Mouse (Mus musculus): ENCODE measurements at regions not wholly inside any gene's neighbourhood (a gene's known extent, or its start where the extent isn't known, plus 50 kb on each side); places are given as distances from the start of the nearest gene placed in this dataset.

- no peak overlapping the region for H3K4me3 ChIP-seq
- 27% methylated on average over 2 of the region's 2 CpGs for WGBS
- ATAC-seq (ENCODE audit: low FRiP score, low read depth) = no peak
- H3K4me2 ChIP-seq = no peak overlapping the region
- H3K9me3 ChIP-seq = no peaks in the 10 kb centered on the region
- H3K36me3 ChIP-seq = no peaks in the 10 kb centered on the region
- no peak overlapping the region for H3K27ac ChIP-seq (replicated peaks)
- H3K4me1 ChIP-seq (replicated peaks) = peaks cover 6% of the 10 kb centered on the region; the same call in 1 of the 2 replicates
- H3K27me3 ChIP-seq = no peaks in the 10 kb centered on the region
- H3K9ac ChIP-seq = no peak overlapping the region
Measured at GRCm38 (mm10) chr3:50845311-50845710, 378.9 kb upstream of the Noct start.

- 68% methylated on average over 3 of the region's 3 CpGs for WGBS
- Histone ChIP-seq H3K9me3 (no peaks in the 10 kb centered on the region), H3K4me3 (no peak overlapping the region), H3K9ac (no peak overlapping the region), H3K27ac (replicated peaks) (no peak overlapping the region), H3K4me1 (replicated peaks) (peaks cover 6% of the 10 kb centered on the region; the same call in 1 of the 2 replicates), H3K27me3 (no peaks in the 10 kb centered on the region), H3K36me3 (no peaks in the 10 kb centered on the region), H3K4me2 (no peak overlapping the region)
- ATAC-seq (ENCODE audit: low FRiP score, low read depth) = no peak
Measured at GRCm38 (mm10) chr3:50848528-50848927, 375.7 kb upstream of the Noct start.

- no peak overlapping the region for H3K27ac ChIP-seq (replicated peaks)
- no peak for ATAC-seq (ENCODE audit: low FRiP score, low read depth)
- no peak overlapping the region for H3K9ac ChIP-seq
- no peak overlapping the region for H3K4me3 ChIP-seq
- H3K36me3 ChIP-seq = no peaks in the 10 kb centered on the region
- no peaks in the 10 kb centered on the region for H3K4me1 ChIP-seq (replicated peaks)
- H3K4me2 ChIP-seq = no peak overlapping the region
- WGBS = 59% methylated on average over 5 of the region's 5 CpGs
- no peaks in the 10 kb centered on the region for H3K27me3 ChIP-seq
- H3K9me3 ChIP-seq = no peaks in the 10 kb centered on the region
Measured at GRCm38 (mm10) chr3:50851083-50851637, 373.1 kb upstream of the Noct start.

GRCm38 (mm10) chr3:50867105-50867504, 357.1 kb upstream of the Noct start:
- Histone ChIP-seq H3K4me2 (no peak overlapping the region), H3K27me3 (no peaks in the 10 kb centered on the region), H3K4me1 (replicated peaks) (no peaks in the 10 kb centered on the region), H3K9ac (no peak overlapping the region), H3K27ac (replicated peaks) (no peak overlapping the region), H3K9me3 (no peaks in the 10 kb centered on the region), H3K4me3 (no peak overlapping the region), H3K36me3 (no peaks in the 10 kb centered on the region)
- WGBS = 94% methylated on average over 1 of the region's 1 CpGs
- ATAC-seq (ENCODE audit: low FRiP score, low read depth) = no peak

- H3K27ac ChIP-seq (replicated peaks) = no peak overlapping the region
- no peaks in the 10 kb centered on the region for H3K4me1 ChIP-seq (replicated peaks)
- no peaks in the 10 kb centered on the region for H3K27me3 ChIP-seq
- no peaks in the 10 kb centered on the region for H3K36me3 ChIP-seq
- no peaks in the 10 kb centered on the region for H3K9me3 ChIP-seq
- 97% methylated on average over 3 of the region's 3 CpGs for WGBS
- H3K4me3 ChIP-seq = no peak overlapping the region
- no peak for ATAC-seq (ENCODE audit: low FRiP score, low read depth)
- no peak overlapping the region for H3K9ac ChIP-seq
- no peak overlapping the region for H3K4me2 ChIP-seq
Measured at GRCm38 (mm10) chr3:50869211-50869610, 355.0 kb upstream of the Noct start.

- no peak overlapping the region for H3K4me2 ChIP-seq
- no peak for ATAC-seq (ENCODE audit: low FRiP score, low read depth)
- 58% methylated on average over 4 of the region's 4 CpGs for WGBS
- H3K27me3 ChIP-seq = no peaks in the 10 kb centered on the region
- H3K9ac ChIP-seq = no peak overlapping the region
- no peaks in the 10 kb centered on the region for H3K36me3 ChIP-seq
- peaks cover 8% of the 10 kb centered on the region for H3K4me1 ChIP-seq (replicated peaks)
- no peak overlapping the region for H3K27ac ChIP-seq (replicated peaks)
- no peaks in the 10 kb centered on the region for H3K9me3 ChIP-seq
- no peak overlapping the region for H3K4me3 ChIP-seq
Measured at GRCm38 (mm10) chr3:50879050-50879449, 345.2 kb upstream of the Noct start.

GRCm38 (mm10) chr3:50879595-50879994, 344.7 kb upstream of the Noct start:
- Histone ChIP-seq H3K4me2 (no peak overlapping the region), H3K4me1 (replicated peaks) (peaks cover 8% of the 10 kb centered on the region), H3K27me3 (no peaks in the 10 kb centered on the region), H3K36me3 (no peaks in the 10 kb centered on the region), H3K9me3 (no peaks in the 10 kb centered on the region), H3K27ac (replicated peaks) (no peak overlapping the region), H3K9ac (no peak overlapping the region), H3K4me3 (no peak overlapping the region)
- WGBS = 83% methylated on average over 8 of the region's 8 CpGs
- ATAC-seq (ENCODE audit: low FRiP score, low read depth) = no peak

GRCm38 (mm10) chr3:50881437-50882248, 342.6 kb upstream of the Noct start:
- H3K36me3 ChIP-seq = no peaks in the 10 kb centered on the region
- peaks cover 8% of the 10 kb centered on the region for H3K4me1 ChIP-seq (replicated peaks)
- ATAC-seq (ENCODE audit: low FRiP score, low read depth) = peak; percentile 57
- H3K9me3 ChIP-seq = no peaks in the 10 kb centered on the region
- WGBS = 7% methylated on average over 9 of the region's 9 CpGs
- H3K9ac ChIP-seq = no peak overlapping the region
- H3K4me3 ChIP-seq = no peak overlapping the region
- peak overlapping the region; percentile 71 for H3K27ac ChIP-seq (replicated peaks)
- no peaks in the 10 kb centered on the region for H3K27me3 ChIP-seq
- no peak overlapping the region for H3K4me2 ChIP-seq

GRCm38 (mm10) chr3:50882249-50882733, 342.0 kb upstream of the Noct start:
- H3K4me1 ChIP-seq (replicated peaks) = peaks cover 14% of the 10 kb centered on the region
- H3K36me3 ChIP-seq = no peaks in the 10 kb centered on the region
- no peak overlapping the region for H3K9ac ChIP-seq
- H3K27me3 ChIP-seq = no peaks in the 10 kb centered on the region
- H3K27ac ChIP-seq (replicated peaks) = peak overlapping the region; percentile 71; the same call in 1 of the 2 replicates
- no peak overlapping the region for H3K4me2 ChIP-seq
- H3K9me3 ChIP-seq = no peaks in the 10 kb centered on the region
- 12% methylated on average over 8 of the region's 8 CpGs for WGBS
- ATAC-seq (ENCODE audit: low FRiP score, low read depth) = peak; percentile 75
- H3K4me3 ChIP-seq = no peak overlapping the region

GRCm38 (mm10) chr3:50886336-50886735, 337.9 kb upstream of the Noct start:
- no peak overlapping the region for H3K9ac ChIP-seq
- peaks cover 12% of the 10 kb centered on the region for H3K4me1 ChIP-seq (replicated peaks)
- no peaks in the 10 kb centered on the region for H3K9me3 ChIP-seq
- H3K27ac ChIP-seq (replicated peaks) = peak overlapping the region; percentile 32; the same call in 1 of the 2 replicates
- no peaks in the 10 kb centered on the region for H3K36me3 ChIP-seq
- no peak for ATAC-seq (ENCODE audit: low FRiP score, low read depth)
- no peaks in the 10 kb centered on the region for H3K27me3 ChIP-seq
- no peak overlapping the region for H3K4me3 ChIP-seq
- WGBS = 84% methylated on average over 10 of the region's 10 CpGs
- H3K4me2 ChIP-seq = no peak overlapping the region

- no peaks in the 10 kb centered on the region for H3K27me3 ChIP-seq
- H3K4me3 ChIP-seq = no peak overlapping the region
- no peak for ATAC-seq (ENCODE audit: low FRiP score, low read depth)
- no peaks in the 10 kb centered on the region for H3K36me3 ChIP-seq
- H3K4me1 ChIP-seq (replicated peaks) = 0 out of 2 replicates have a peak, but pooled peaks cover 6% of the 10 kb centered on the region
- no peak overlapping the region for H3K9ac ChIP-seq
- WGBS = 49% methylated on average over 7 of the region's 7 CpGs
- no peak overlapping the region for H3K4me2 ChIP-seq
- H3K27ac ChIP-seq (replicated peaks) = no peak overlapping the region
- H3K9me3 ChIP-seq = no peaks in the 10 kb centered on the region
Measured at GRCm38 (mm10) chr3:50887002-50887401, 337.2 kb upstream of the Noct start.

- H3K9ac ChIP-seq = no peak overlapping the region
- no peak for ATAC-seq (ENCODE audit: low FRiP score, low read depth)
- H3K27ac ChIP-seq (replicated peaks) = no peak overlapping the region
- 0 out of 2 replicates have a peak, but pooled peaks cover 6% of the 10 kb centered on the region for H3K4me1 ChIP-seq (replicated peaks)
- no peaks in the 10 kb centered on the region for H3K27me3 ChIP-seq
- H3K36me3 ChIP-seq = no peaks in the 10 kb centered on the region
- H3K9me3 ChIP-seq = no peaks in the 10 kb centered on the region
- H3K4me2 ChIP-seq = no peak overlapping the region
- WGBS = 89% methylated on average over 4 of the region's 4 CpGs
- no peak overlapping the region for H3K4me3 ChIP-seq
Measured at GRCm38 (mm10) chr3:50888571-50889210, 335.6 kb upstream of the Noct start.
